Mouse (Mus musculus) Patski (cell line): Measurements from ENCODE around the gene Kncn. TPM values are rescaled to one million over a fixed set of nuclear protein-coding genes. Genes with fewer than 3 reads are reported as not detected.

ENCODE experiments used
- ATAC-seq: fragments of 100-300 bp; one replicate; pipeline ENCODE4 v1.8.0; 2021
- CTCF ChIA-PET: fragments of 350-600 bp; sonication (Branson Sonifier 250); formaldehyde crosslinking; loops from one replicate; lab custom pipeline; 2022; ENCODE audit warnings: inconsistent platforms; lab: Charles Lee
- POLR2A ChIA-PET: fragments of 350-600 bp; sonication (Branson Sonifier 250); formaldehyde crosslinking; loops from one replicate; lab custom pipeline; 2022; ENCODE audit warnings: antibody characterized with exemption, inconsistent platforms; lab: Charles Lee
- DNase-seq: peaks from one replicate; pipeline ENCODE4 v3.0.0-alpha.2; 2011; ENCODE audit warnings: low read depth, low spot score
- H3K27me3 ChIP-seq: fragments of 371-371 bp; one replicate; pipeline ENCODE4 v1.5.1; 2021
- CTCF ChIP-seq: fragments of 100-300 bp; IDR thresholded peaks from one replicate; pipeline ENCODE4 v1.5.1; 2021
- in situ Hi-C: fragments of 300-500 bp; cut with MboI; formaldehyde crosslinking; loops from 3 replicates; pipeline ENCODE4 v1.11.1; 2018; ENCODE audit warnings: low pct_unique_long_range_greater_than_20kb, mixed read lengths
- polyA plus RNA-seq: library from polyadenylated mRNA; unstranded; gene quantifications from one replicate; pipeline ENCODE4 v1.2.3, GENCODE M21; 2021

The Kncn gene
- polyA plus RNA-seq, 1 experiment from 2014 or later, result not detected

DNA sequence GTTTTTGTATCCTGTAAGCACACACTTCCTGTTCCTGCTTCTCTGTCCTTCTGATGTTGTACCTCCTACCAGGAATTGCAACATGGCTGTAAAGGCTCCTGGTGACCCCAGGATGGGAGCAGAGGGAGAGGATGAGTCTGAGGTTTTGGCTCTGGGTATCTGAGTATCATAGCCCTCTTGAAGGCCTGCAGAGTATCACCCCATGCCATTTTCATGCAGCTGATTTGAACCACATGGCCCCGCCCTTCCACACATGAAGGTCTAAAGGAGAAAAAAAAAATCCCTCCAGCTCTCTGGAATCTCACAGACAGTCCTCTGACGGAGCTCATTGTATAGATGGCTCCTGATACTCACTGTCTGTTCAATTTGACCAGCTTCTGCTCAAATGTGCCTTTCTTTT, 34.1 kb upstream of the Kncn start:
- ChIA-PET CTCF (no interaction called here), POLR2A (no interaction called here)
- DNase-seq, result no peak
- in situ Hi-C loops, result no loop called here
- H3K27me3 ChIP-seq, result no peaks in the 10 kb centered on the region
- TF ChIP-seq CTCF, result no peak
- no peak for ATAC-seq

- H3K27me3 ChIP-seq, result no peaks in the 10 kb centered on the region
- in situ Hi-C loops, result no loop called here
- no peak for TF ChIP-seq CTCF
- CTCF ChIA-PET, result no interaction called here
- POLR2A ChIA-PET, result no interaction called here
- no peak for DNase-seq
- ATAC-seq, result no peak
These were observed 33.6 kb upstream of the Kncn start for GRCm38 (mm10) chr4:115850631-115851030.

- no peak for ATAC-seq
- POLR2A ChIA-PET, result no interaction called here
- TF ChIP-seq CTCF, result no peak
- CTCF ChIA-PET, result no interaction called here
- no peaks in the 10 kb centered on the region for H3K27me3 ChIP-seq
- in situ Hi-C loops, result no loop called here
- DNase-seq, result no peak
These were observed 32.6 kb upstream of the Kncn start for GRCm38 (mm10) chr4:115851569-115851968.

DNA sequence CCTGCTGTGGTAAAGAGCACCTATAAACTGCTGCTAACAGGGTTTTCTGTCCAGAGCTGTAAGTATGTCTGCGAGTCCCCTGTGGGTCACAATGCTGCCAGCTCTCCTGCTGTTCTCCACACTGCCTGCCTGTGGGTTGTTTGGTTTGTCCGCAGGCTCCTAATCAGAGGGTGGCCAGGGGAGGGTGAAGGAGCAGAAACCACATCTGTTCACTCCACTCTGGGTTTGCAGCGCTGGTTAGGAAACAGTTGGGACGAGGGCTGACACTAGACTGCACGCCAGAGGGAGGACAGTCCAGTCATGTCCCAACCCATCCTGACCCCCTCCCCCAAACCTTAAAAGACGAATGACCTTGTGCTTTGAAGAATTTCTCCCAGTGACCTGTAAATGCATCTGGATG, 29.1 kb upstream of the Kncn start:
- ATAC-seq, result no peak
- CTCF ChIA-PET, result no interaction called here
- no peak for TF ChIP-seq CTCF
- POLR2A ChIA-PET, result no interaction called here
- H3K27me3 ChIP-seq, result no peaks in the 10 kb centered on the region
- DNase-seq, result no peak
- in situ Hi-C loops, result no loop called here

- CTCF ChIA-PET, result no interaction called here
- POLR2A ChIA-PET, result no interaction called here
- no peaks in the 10 kb centered on the region for H3K27me3 ChIP-seq
- ATAC-seq (no peak), DNase-seq (no peak)
- in situ Hi-C loops, result no loop called here
- no peak for TF ChIP-seq CTCF
These were observed 28.6 kb upstream of the Kncn start for GRCm38 (mm10) chr4:115855609-115856008.

DNA sequence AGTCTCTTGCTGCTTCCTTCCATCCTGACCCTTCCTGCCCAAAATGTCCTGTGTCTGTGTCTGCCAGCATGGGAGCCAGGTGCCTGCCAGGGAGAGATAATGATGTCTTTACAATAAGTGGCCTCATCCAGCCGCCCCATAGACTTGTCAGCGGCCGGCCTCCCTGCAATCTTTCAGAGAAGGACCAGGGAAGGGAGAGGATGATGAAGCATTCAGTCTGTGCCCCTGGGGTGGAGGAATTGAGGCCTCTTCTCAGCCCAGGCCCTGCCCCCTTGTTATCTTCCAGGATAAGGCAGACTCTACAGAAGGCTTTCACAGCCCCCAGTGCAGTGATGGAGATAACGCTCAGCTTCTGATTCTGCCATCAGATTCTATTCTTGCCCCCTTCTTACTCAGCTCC, 27.9 kb upstream of the Kncn start:
- in situ Hi-C loops, result no loop called here
- CTCF ChIA-PET, result no interaction called here
- POLR2A ChIA-PET, result no interaction called here
- TF ChIP-seq CTCF, result no peak
- ATAC-seq, result no peak
- DNase-seq, result no peak
- H3K27me3 ChIP-seq, result no peaks in the 10 kb centered on the region

- in situ Hi-C loops, result no loop called here
- DNase-seq (no peak), ATAC-seq (no peak)
- ChIA-PET POLR2A (no interaction called here), CTCF (no interaction called here)
- H3K27me3 ChIP-seq, result no peaks in the 10 kb centered on the region
- TF ChIP-seq CTCF, result no peak
These were observed 26.8 kb upstream of the Kncn start for GRCm38 (mm10) chr4:115857293-115857883.

DNA sequence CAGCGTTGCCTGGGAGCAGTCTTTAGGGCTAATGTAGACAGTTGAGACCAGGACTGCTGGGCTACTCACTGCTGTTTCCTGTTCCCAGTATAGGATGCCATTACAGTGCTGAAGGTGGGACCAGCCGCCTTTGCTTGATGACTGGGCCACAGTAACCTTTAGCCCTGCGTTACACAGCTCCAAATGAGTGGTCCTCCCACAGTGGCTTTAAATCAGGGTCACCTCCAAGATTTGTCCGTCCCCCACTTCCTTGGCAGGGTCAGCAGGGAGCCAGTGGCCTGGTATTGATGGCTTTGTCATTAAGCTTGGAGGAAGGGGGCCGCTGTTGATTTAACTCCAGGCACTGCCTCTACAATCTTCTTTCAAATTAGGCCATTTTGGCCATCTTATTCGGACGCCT, 20.8 kb upstream of the Kncn start:
- CTCF ChIA-PET, result no interaction called here
- DNase-seq, result no peak
- TF ChIP-seq CTCF, result no peak
- POLR2A ChIA-PET, result no interaction called here
- no peak for ATAC-seq
- in situ Hi-C loops, result no loop called here
- H3K27me3 ChIP-seq, result no peaks in the 10 kb centered on the region

GRCm38 (mm10) chr4:115863880-115864279, 20.3 kb upstream of the Kncn start:
- no peak for TF ChIP-seq CTCF
- no peak for DNase-seq
- CTCF ChIA-PET, result no interaction called here
- no peak for ATAC-seq
- POLR2A ChIA-PET, result no interaction called here
- in situ Hi-C loops, result no loop called here
- H3K27me3 ChIP-seq, result no peaks in the 10 kb centered on the region

- DNase-seq (no peak), ATAC-seq (no peak)
- TF ChIP-seq CTCF, result no peak
- ChIA-PET POLR2A (interaction anchor here (0.9 kb wide), 1 partner anchor 29 kb away, joined by 3 read pairs; no protein-coding TSS in a partner anchor), CTCF (no interaction called here)
- in situ Hi-C loops, result no loop called here
- H3K27me3 ChIP-seq, result no peaks in the 10 kb centered on the region
These were observed 14.5 kb upstream of the Kncn start for GRCm38 (mm10) chr4:115869512-115870210.

DNA sequence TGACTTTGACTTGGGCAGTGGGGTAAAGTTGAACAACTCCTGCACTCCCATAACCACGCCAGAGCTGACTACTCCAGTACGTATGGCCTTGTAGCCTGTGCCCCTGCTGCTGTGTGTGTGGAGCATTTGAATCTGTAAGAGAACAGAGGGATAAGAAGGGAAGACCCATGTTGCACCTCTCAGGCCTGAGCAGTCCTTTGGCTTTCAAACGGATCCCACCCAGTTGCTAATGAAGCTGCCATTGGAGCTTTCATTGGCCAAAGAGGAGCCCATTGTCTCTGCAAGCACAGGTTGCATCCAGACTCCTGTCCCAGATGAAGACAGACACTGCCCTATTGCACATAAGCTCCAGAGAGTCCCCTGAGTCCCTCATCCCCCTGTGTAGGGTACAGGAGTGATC, 11.0 kb upstream of the Kncn start:
- in situ Hi-C loops, result no loop called here
- H3K27me3 ChIP-seq, result no peaks in the 10 kb centered on the region
- ChIA-PET CTCF (no interaction called here), POLR2A (no interaction called here)
- no peak for TF ChIP-seq CTCF
- ATAC-seq (no peak), DNase-seq (no peak)
